Mouse (Mus musculus): Measurements from ENCODE around the gene Hlx. TPM values are rescaled to one million over a fixed set of nuclear protein-coding genes. Genes with fewer than 3 reads are reported as not detected.

The Hlx gene
- polyA plus RNA-seq, 1 experiment from 2014 or later, result 9.5 TPM

- no peaks in the 10 kb centered on the region for H3K9me3 ChIP-seq (replicated peaks; ENCODE audit: control insufficient read depth, low read length)
- peaks cover 87% of the 10 kb centered on the region for H3K27me3 ChIP-seq (ENCODE audit: control insufficient read depth, insufficient read depth, low read length)
- H3K9ac ChIP-seq (ENCODE audit: low read length), result no peak overlapping the region
- no peak overlapping the region for H3K27ac ChIP-seq (ENCODE audit: low read length)
- peak overlapping the region; percentile 50 for H3K4me2 ChIP-seq (ENCODE audit: low read depth, low read length)
- no peak for ATAC-seq (replicated peaks; ENCODE audit: extremely low read depth, insufficient read depth, low FRiP score)
- 3% methylated on average over 41 of the region's 41 CpGs for WGBS
- H3K4me3 ChIP-seq (ENCODE audit: low read length), result peak overlapping the region; percentile 30
- H3K4me1 ChIP-seq (ENCODE audit: control insufficient read depth, insufficient read depth, low read length), result no peaks in the 10 kb centered on the region
- no peaks in the 10 kb centered on the region for H3K36me3 ChIP-seq (ENCODE audit: control insufficient read depth, insufficient read depth)
These were observed 13.9 kb downstream of the Hlx start for GRCm38 (mm10) chr1:184718261-184719120.

DNA sequence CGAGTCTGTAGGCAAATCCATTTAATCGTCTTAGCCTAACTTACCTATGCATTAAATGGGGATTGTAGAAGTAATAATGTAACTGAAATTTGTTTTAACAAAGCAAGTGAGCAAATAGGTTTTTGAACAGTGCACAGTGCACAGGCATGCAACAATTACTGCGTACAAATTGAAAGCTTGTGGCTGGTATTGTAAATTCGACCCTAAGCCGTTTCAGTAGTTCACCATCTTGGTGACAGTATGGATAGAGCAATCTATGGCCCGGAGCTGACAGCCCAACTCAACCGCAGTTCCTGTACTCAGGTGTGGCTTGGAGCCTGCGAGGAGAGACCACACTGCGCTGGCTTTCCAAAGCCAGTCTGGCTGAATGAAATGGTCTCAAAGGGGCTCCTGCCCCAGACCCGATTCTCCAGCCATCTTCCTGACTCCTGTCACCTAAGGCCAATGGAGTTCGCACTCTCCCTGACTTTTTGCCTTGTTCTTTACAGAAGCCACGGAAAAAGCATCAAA, 14.7 kb downstream of the Hlx start:
- Histone ChIP-seq H3K36me3 (ENCODE audit: control insufficient read depth, insufficient read depth) (no peaks in the 10 kb centered on the region), H3K27ac (ENCODE audit: low read length) (no peak overlapping the region), H3K9ac (ENCODE audit: low read length) (no peak overlapping the region), H3K4me1 (ENCODE audit: control insufficient read depth, insufficient read depth, low read length) (no peaks in the 10 kb centered on the region), H3K4me2 (ENCODE audit: low read depth, low read length) (no peak overlapping the region), H3K9me3 (replicated peaks; ENCODE audit: control insufficient read depth, low read length) (no peaks in the 10 kb centered on the region), H3K4me3 (ENCODE audit: low read length) (no peak overlapping the region), H3K27me3 (ENCODE audit: control insufficient read depth, insufficient read depth, low read length) (peaks cover 81% of the 10 kb centered on the region)
- WGBS, result 6% methylated on average over 12 of the region's 12 CpGs
- ATAC-seq (replicated peaks; ENCODE audit: extremely low read depth, insufficient read depth, low FRiP score), result no peak

GRCm38 (mm10) chr1:184717016-184717568, 15.3 kb downstream of the Hlx start:
- Histone ChIP-seq H3K27ac (ENCODE audit: low read length) (no peak overlapping the region), H3K9ac (ENCODE audit: low read length) (no peak overlapping the region), H3K27me3 (ENCODE audit: control insufficient read depth, insufficient read depth, low read length) (peaks cover 75% of the 10 kb centered on the region), H3K9me3 (replicated peaks; ENCODE audit: control insufficient read depth, low read length) (no peaks in the 10 kb centered on the region), H3K4me2 (ENCODE audit: low read depth, low read length) (no peak overlapping the region), H3K36me3 (ENCODE audit: control insufficient read depth, insufficient read depth) (no peaks in the 10 kb centered on the region), H3K4me1 (ENCODE audit: control insufficient read depth, insufficient read depth, low read length) (no peaks in the 10 kb centered on the region), H3K4me3 (ENCODE audit: low read length) (no peak overlapping the region)
- WGBS, result 6% methylated on average over 18 of the region's 18 CpGs
- ATAC-seq (replicated peaks; ENCODE audit: extremely low read depth, insufficient read depth, low FRiP score), result no peak

GRCm38 (mm10) chr1:184716117-184716516, 16.3 kb downstream of the Hlx start:
- Histone ChIP-seq H3K27ac (ENCODE audit: low read length) (no peak overlapping the region), H3K4me2 (ENCODE audit: low read depth, low read length) (no peak overlapping the region), H3K27me3 (ENCODE audit: control insufficient read depth, insufficient read depth, low read length) (peaks cover 66% of the 10 kb centered on the region), H3K36me3 (ENCODE audit: control insufficient read depth, insufficient read depth) (no peaks in the 10 kb centered on the region), H3K4me3 (ENCODE audit: low read length) (no peak overlapping the region), H3K9me3 (replicated peaks; ENCODE audit: control insufficient read depth, low read length) (no peaks in the 10 kb centered on the region), H3K9ac (ENCODE audit: low read length) (no peak overlapping the region), H3K4me1 (ENCODE audit: control insufficient read depth, insufficient read depth, low read length) (no peaks in the 10 kb centered on the region)
- 4% methylated on average over 6 of the region's 6 CpGs for WGBS
- no peak for ATAC-seq (replicated peaks; ENCODE audit: extremely low read depth, insufficient read depth, low FRiP score)

DNA sequence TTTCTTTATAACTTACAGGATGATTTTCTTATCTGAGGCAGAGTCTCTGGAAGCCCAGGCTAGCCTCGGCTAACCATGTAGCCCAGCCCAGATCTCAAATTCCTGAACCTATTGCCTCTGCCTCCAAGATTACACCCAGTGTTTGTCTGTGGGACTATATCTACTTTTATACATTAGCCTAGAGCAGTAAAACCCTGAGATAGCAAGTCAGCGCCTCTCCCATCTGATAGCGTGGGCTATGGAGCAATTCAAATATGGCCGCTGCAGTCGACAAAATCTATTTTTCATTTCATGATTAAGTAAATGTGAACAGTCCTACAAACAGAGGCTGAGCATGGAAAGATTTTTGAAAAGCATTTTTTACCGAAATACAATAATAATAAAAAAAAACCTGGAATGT, 16.7 kb downstream of the Hlx start:
- Histone ChIP-seq H3K9ac (ENCODE audit: low read length) (no peak overlapping the region), H3K4me2 (ENCODE audit: low read depth, low read length) (no peak overlapping the region), H3K4me1 (ENCODE audit: control insufficient read depth, insufficient read depth, low read length) (no peaks in the 10 kb centered on the region), H3K27ac (ENCODE audit: low read length) (no peak overlapping the region), H3K9me3 (replicated peaks; ENCODE audit: control insufficient read depth, low read length) (no peaks in the 10 kb centered on the region), H3K36me3 (ENCODE audit: control insufficient read depth, insufficient read depth) (no peaks in the 10 kb centered on the region), H3K27me3 (ENCODE audit: control insufficient read depth, insufficient read depth, low read length) (peaks cover 62% of the 10 kb centered on the region), H3K4me3 (ENCODE audit: low read length) (no peak overlapping the region)
- WGBS, result 26% methylated on average over 6 of the region's 6 CpGs
- no peak for ATAC-seq (replicated peaks; ENCODE audit: extremely low read depth, insufficient read depth, low FRiP score)

GRCm38 (mm10) chr1:184714515-184714914, 17.9 kb downstream of the Hlx start:
- Histone ChIP-seq H3K27ac (ENCODE audit: low read length) (no peak overlapping the region), H3K4me1 (ENCODE audit: control insufficient read depth, insufficient read depth, low read length) (no peaks in the 10 kb centered on the region), H3K9ac (ENCODE audit: low read length) (no peak overlapping the region), H3K4me3 (ENCODE audit: low read length) (no peak overlapping the region), H3K4me2 (ENCODE audit: low read depth, low read length) (no peak overlapping the region), H3K27me3 (ENCODE audit: control insufficient read depth, insufficient read depth, low read length) (peaks cover 50% of the 10 kb centered on the region), H3K36me3 (ENCODE audit: control insufficient read depth, insufficient read depth) (no peaks in the 10 kb centered on the region), H3K9me3 (replicated peaks; ENCODE audit: control insufficient read depth, low read length) (no peaks in the 10 kb centered on the region)
- ATAC-seq (replicated peaks; ENCODE audit: extremely low read depth, insufficient read depth, low FRiP score), result no peak
- 48% methylated on average over 3 of the region's 3 CpGs for WGBS

- 72% methylated on average over 5 of the region's 5 CpGs for WGBS
- no peaks in the 10 kb centered on the region for H3K36me3 ChIP-seq (ENCODE audit: control insufficient read depth, insufficient read depth)
- no peak overlapping the region for H3K9ac ChIP-seq (ENCODE audit: low read length)
- no peak overlapping the region for H3K4me3 ChIP-seq (ENCODE audit: low read length)
- no peak overlapping the region for H3K27ac ChIP-seq (ENCODE audit: low read length)
- H3K27me3 ChIP-seq (ENCODE audit: control insufficient read depth, insufficient read depth, low read length), result peaks cover 42% of the 10 kb centered on the region
- no peaks in the 10 kb centered on the region for H3K4me1 ChIP-seq (ENCODE audit: control insufficient read depth, insufficient read depth, low read length)
- no peak overlapping the region for H3K4me2 ChIP-seq (ENCODE audit: low read depth, low read length)
- H3K9me3 ChIP-seq (replicated peaks; ENCODE audit: control insufficient read depth, low read length), result no peaks in the 10 kb centered on the region
- ATAC-seq (replicated peaks; ENCODE audit: extremely low read depth, insufficient read depth, low FRiP score), result no peak
These were observed 18.7 kb downstream of the Hlx start for GRCm38 (mm10) chr1:184713716-184714115.

GRCm38 (mm10) chr1:184707532-184708248, 24.7 kb downstream of the Hlx start:
- no peaks in the 10 kb centered on the region for H3K36me3 ChIP-seq (ENCODE audit: control insufficient read depth, insufficient read depth)
- H3K9me3 ChIP-seq (replicated peaks; ENCODE audit: control insufficient read depth, low read length), result no peaks in the 10 kb centered on the region
- ATAC-seq (replicated peaks; ENCODE audit: extremely low read depth, insufficient read depth, low FRiP score), result no peak
- 75% methylated on average over 4 of the region's 4 CpGs for WGBS
- no peak overlapping the region for H3K9ac ChIP-seq (ENCODE audit: low read length)
- H3K27me3 ChIP-seq (ENCODE audit: control insufficient read depth, insufficient read depth, low read length), result no peaks in the 10 kb centered on the region
- H3K4me2 ChIP-seq (ENCODE audit: low read depth, low read length), result no peak overlapping the region
- no peaks in the 10 kb centered on the region for H3K4me1 ChIP-seq (ENCODE audit: control insufficient read depth, insufficient read depth, low read length)
- H3K27ac ChIP-seq (ENCODE audit: low read length), result no peak overlapping the region
- no peak overlapping the region for H3K4me3 ChIP-seq (ENCODE audit: low read length)

- Histone ChIP-seq H3K36me3 (ENCODE audit: control insufficient read depth, insufficient read depth) (no peaks in the 10 kb centered on the region), H3K27ac (ENCODE audit: low read length) (no peak overlapping the region), H3K9me3 (replicated peaks; ENCODE audit: control insufficient read depth, low read length) (no peaks in the 10 kb centered on the region), H3K4me3 (ENCODE audit: low read length) (no peak overlapping the region), H3K27me3 (ENCODE audit: control insufficient read depth, insufficient read depth, low read length) (no peaks in the 10 kb centered on the region), H3K4me2 (ENCODE audit: low read depth, low read length) (no peak overlapping the region), H3K9ac (ENCODE audit: low read length) (no peak overlapping the region), H3K4me1 (ENCODE audit: control insufficient read depth, insufficient read depth, low read length) (no peaks in the 10 kb centered on the region)
- no peak for ATAC-seq (replicated peaks; ENCODE audit: extremely low read depth, insufficient read depth, low FRiP score)
- WGBS, result 45% methylated on average over 3 of the region's 3 CpGs
These were observed 27.5 kb downstream of the Hlx start for GRCm38 (mm10) chr1:184704901-184705300.

All from heart, embryonic 16.5 days (tissue).